Mouse (Mus musculus): ENCODE data around the gene Olfr111. TPM values are rescaled to one million over a fixed set of nuclear protein-coding genes. Genes with fewer than 3 reads are reported as not detected.

Olfr111 gene
- polyA plus RNA-seq, 1 experiment from 2014 or later: not detected

- ATAC-seq (ENCODE audit: low FRiP score, low TSS enrichment): no peak
Observed at GRCm38 (mm10) chr17:37558913-37559615, 51.2 kb downstream of the Olfr111 start.

GRCm38 (mm10) chr17:37569351-37569750 lies 61.5 kb downstream of the Olfr111 start, which contains the start of gene Olfr112:
Gene Olfr112, minus strand, starts transcription at chr17:37569451.
- Histone ChIP-seq H3K9me3 (ENCODE audit: low read length) (no peaks in the 10 kb centered on the region), H3K27ac (ENCODE audit: low read length) (no peak within 1 kb of the TSS), H3K9ac (replicated peaks; ENCODE audit: low read length) (no peak within 1 kb of the TSS), H3K4me2 (replicated peaks; ENCODE audit: low read depth, low read length) (no peak within 1 kb of the TSS), H3K4me1 (ENCODE audit: insufficient read depth, low read length) (no peaks in the 10 kb centered on the region), H3K36me3 (ENCODE audit: insufficient read depth, low read length) (no peaks in the 10 kb centered on the region), H3K4me3 (ENCODE audit: low read length) (no peak within 1 kb of the TSS), H3K27me3 (ENCODE audit: insufficient read depth, low read length) (no peaks in the 10 kb centered on the region)
- ATAC-seq (ENCODE audit: low FRiP score, low TSS enrichment): no peak

More at GRCm38 (mm10) chr17:37558913-37559615, 51.2 kb downstream of the Olfr111 start:
- no peak overlapping the region for H3K4me2 ChIP-seq (replicated peaks; ENCODE audit: low read depth, low read length)
- no peaks in the 10 kb centered on the region for H3K36me3 ChIP-seq (ENCODE audit: insufficient read depth, low read length)
- no peaks in the 10 kb centered on the region for H3K4me1 ChIP-seq (ENCODE audit: insufficient read depth, low read length)
- H3K27me3 ChIP-seq (ENCODE audit: insufficient read depth, low read length): no peaks in the 10 kb centered on the region
- no peak overlapping the region for H3K4me3 ChIP-seq (ENCODE audit: low read length)
- H3K9me3 ChIP-seq (ENCODE audit: low read length): no peaks in the 10 kb centered on the region
- 72% methylated on average over 1 of the region's 1 CpGs for WGBS
- no peak overlapping the region for H3K9ac ChIP-seq (replicated peaks; ENCODE audit: low read length)
- no peak overlapping the region for H3K27ac ChIP-seq (ENCODE audit: low read length)

DNA sequence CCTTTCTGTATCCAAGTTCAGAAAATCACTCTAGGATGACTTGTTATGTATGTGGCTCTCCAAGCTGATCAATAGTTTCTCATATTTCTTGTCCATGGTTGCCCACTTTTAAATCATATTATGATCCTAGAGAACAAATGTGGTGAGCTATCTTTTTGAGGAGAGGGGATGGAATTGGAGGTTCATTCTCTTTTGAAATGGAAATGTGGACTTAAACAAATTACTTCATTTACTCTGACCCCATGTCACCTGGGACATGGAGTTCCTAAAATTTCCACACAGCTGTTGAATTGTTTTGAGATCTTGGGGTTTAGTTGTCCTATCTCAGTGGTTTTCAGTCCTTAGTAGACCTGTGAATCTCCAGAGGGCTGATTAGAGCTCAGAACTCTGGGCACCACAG lies 69.7 kb downstream of the Olfr111 start, which contains the start of gene Olfr113:
Gene Olfr113 (minus strand): TSS at position 101 of the 400 bp plus-strand sequence.
- H3K4me1 ChIP-seq (ENCODE audit: insufficient read depth, low read length): no peaks in the 10 kb centered on the region
- no peaks in the 10 kb centered on the region for H3K36me3 ChIP-seq (ENCODE audit: insufficient read depth, low read length)
- no peak within 1 kb of the TSS for H3K4me3 ChIP-seq (ENCODE audit: low read length)
- no peaks in the 10 kb centered on the region for H3K27me3 ChIP-seq (ENCODE audit: insufficient read depth, low read length)
- ATAC-seq (ENCODE audit: low FRiP score, low TSS enrichment): no peak
- H3K4me2 ChIP-seq (replicated peaks; ENCODE audit: low read depth, low read length): no peak within 1 kb of the TSS
- H3K27ac ChIP-seq (ENCODE audit: low read length): no peak within 1 kb of the TSS
- no peaks in the 10 kb centered on the region for H3K9me3 ChIP-seq (ENCODE audit: low read length)
- H3K9ac ChIP-seq (replicated peaks; ENCODE audit: low read length): no peak within 1 kb of the TSS

Other genes starting within 250 kb of the Olfr111 start
- gene Olfr98, start 244.3 kb upstream of the Olfr111 start, polyA plus RNA-seq (2015; fragmentation: Nextera tagmentation; extraction: Ambion mirVana): not detected in 2 replicates
- 1.5 TPM in 2 replicates for gene H2-M3, start 237.8 kb upstream of the Olfr111 start, polyA plus RNA-seq (2015; fragmentation: Nextera tagmentation; extraction: Ambion mirVana)
- gene Olfr99, start 224.6 kb upstream of the Olfr111 start, polyA plus RNA-seq (2015; fragmentation: Nextera tagmentation; extraction: Ambion mirVana): not detected in 2 replicates
- gene Olfr101, start 203.7 kb upstream of the Olfr111 start, polyA plus RNA-seq (2015; fragmentation: Nextera tagmentation; extraction: Ambion mirVana): not detected in 2 replicates
- gene Olfr102, start 191.0 kb upstream of the Olfr111 start, polyA plus RNA-seq (2015; fragmentation: Nextera tagmentation; extraction: Ambion mirVana): not detected in 2 replicates
- not detected in 2 replicates for gene Olfr103, start 168.3 kb upstream of the Olfr111 start, polyA plus RNA-seq (2015; fragmentation: Nextera tagmentation; extraction: Ambion mirVana)
- not detected in 2 replicates for gene Olfr104-ps, start 148.4 kb upstream of the Olfr111 start, polyA plus RNA-seq (2015; fragmentation: Nextera tagmentation; extraction: Ambion mirVana)
- gene Olfr105-ps, start 129.0 kb upstream of the Olfr111 start, polyA plus RNA-seq (2015; fragmentation: Nextera tagmentation; extraction: Ambion mirVana): not detected in 2 replicates
- not detected in 2 replicates for gene Olfr106-ps, start 117.6 kb upstream of the Olfr111 start, polyA plus RNA-seq (2015; fragmentation: Nextera tagmentation; extraction: Ambion mirVana)
- not detected in 2 replicates for gene Olfr107, start 108.8 kb upstream of the Olfr111 start, polyA plus RNA-seq (2015; fragmentation: Nextera tagmentation; extraction: Ambion mirVana)
- gene Olfr108, start 62.5 kb upstream of the Olfr111 start, polyA plus RNA-seq (2015; fragmentation: Nextera tagmentation; extraction: Ambion mirVana): not detected in 2 replicates
- not detected in 2 replicates for gene Olfr109, start 49.1 kb upstream of the Olfr111 start, polyA plus RNA-seq (2015; fragmentation: Nextera tagmentation; extraction: Ambion mirVana)
- gene H2-M2, start 24.5 kb upstream of the Olfr111 start, polyA plus RNA-seq (2015; fragmentation: Nextera tagmentation; extraction: Ambion mirVana): not detected in 2 replicates
- gene Olfr110, start 15.6 kb upstream of the Olfr111 start, polyA plus RNA-seq (2015; fragmentation: Nextera tagmentation; extraction: Ambion mirVana): not detected in 2 replicates
- gene Olfr112, start 61.4 kb downstream of the Olfr111 start, polyA plus RNA-seq (2015; fragmentation: Nextera tagmentation; extraction: Ambion mirVana): not detected in 2 replicates
- not detected in 2 replicates for gene Olfr113, start 69.6 kb downstream of the Olfr111 start, polyA plus RNA-seq (2015; fragmentation: Nextera tagmentation; extraction: Ambion mirVana)
- gene Olfr114, start 84.7 kb downstream of the Olfr111 start, polyA plus RNA-seq (2015; fragmentation: Nextera tagmentation; extraction: Ambion mirVana): not detected in 2 replicates
- not detected in 2 replicates for gene Olfr115, start 119.1 kb downstream of the Olfr111 start, polyA plus RNA-seq (2015; fragmentation: Nextera tagmentation; extraction: Ambion mirVana)
- not detected in 2 replicates for gene Olfr116, start 119.2 kb downstream of the Olfr111 start, polyA plus RNA-seq (2015; fragmentation: Nextera tagmentation; extraction: Ambion mirVana)
- not detected in 2 replicates for gene Olfr117, start 155.8 kb downstream of the Olfr111 start, polyA plus RNA-seq (2015; fragmentation: Nextera tagmentation; extraction: Ambion mirVana)
- gene Olfr118, start 159.0 kb downstream of the Olfr111 start, polyA plus RNA-seq (2015; fragmentation: Nextera tagmentation; extraction: Ambion mirVana): not detected in 2 replicates
- not detected in 2 replicates for gene Olfr119, start 188.5 kb downstream of the Olfr111 start, polyA plus RNA-seq (2015; fragmentation: Nextera tagmentation; extraction: Ambion mirVana)
- gene Olfr120, start 213.8 kb downstream of the Olfr111 start, polyA plus RNA-seq (2015; fragmentation: Nextera tagmentation; extraction: Ambion mirVana): not detected in 2 replicates
- gene Olfr121, start 240.8 kb downstream of the Olfr111 start, polyA plus RNA-seq (2015; fragmentation: Nextera tagmentation; extraction: Ambion mirVana): not detected in 2 replicates

Data from kidney, embryonic 16.5 days (tissue).